Mouse (Mus musculus): ENCODE measurements around the gene Whrn. TPM values are rescaled to one million over a fixed set of nuclear protein-coding genes. Genes with fewer than 3 reads are reported as not detected.

Gene Whrn
- polyA plus RNA-seq, 1 experiment, result 12.9 TPM

GRCm38 (mm10) chr4:63408247-63408646 lies 87.5 kb downstream of the Whrn start:
- no peak for DNase-seq (ENCODE audit: low read depth)

- no peak for DNase-seq (ENCODE audit: low read depth)
Measured at GRCm38 (mm10) chr4:63405683-63406082, 90.1 kb downstream of the Whrn start.

GRCm38 (mm10) chr4:63405051-63405450 lies 90.7 kb downstream of the Whrn start:
- no peak for DNase-seq (ENCODE audit: low read depth)

- no peak for DNase-seq (ENCODE audit: low read depth)
Measured at GRCm38 (mm10) chr4:63404205-63404604, 91.6 kb downstream of the Whrn start.

GRCm38 (mm10) chr4:63403040-63403959 lies 92.5 kb downstream of the Whrn start, which contains the start of gene Akna:
Gene Akna, minus strand, starts transcription at chr4:63403354.
- DNase-seq (ENCODE audit: low read depth), result no peak

- DNase-seq (ENCODE audit: low read depth), result no peak
Measured at GRCm38 (mm10) chr4:63402558-63402957, 93.2 kb downstream of the Whrn start.

- DNase-seq (ENCODE audit: low read depth), result no peak
Measured at GRCm38 (mm10) chr4:63402056-63402455, 93.7 kb downstream of the Whrn start.

GRCm38 (mm10) chr4:63401620-63402019 lies 94.2 kb downstream of the Whrn start:
- DNase-seq (ENCODE audit: low read depth), result no peak

- no peak for DNase-seq (ENCODE audit: low read depth)
Measured at GRCm38 (mm10) chr4:63400541-63401306, 95.1 kb downstream of the Whrn start.

GRCm38 (mm10) chr4:63399691-63400270 lies 96.0 kb downstream of the Whrn start:
- no peak for DNase-seq (ENCODE audit: low read depth)

- no peak for DNase-seq (ENCODE audit: low read depth)
Measured at GRCm38 (mm10) chr4:63398854-63399609, 96.8 kb downstream of the Whrn start.

- no peak for DNase-seq (ENCODE audit: low read depth)
Measured at GRCm38 (mm10) chr4:63397981-63398537, 97.7 kb downstream of the Whrn start.

GRCm38 (mm10) chr4:63391322-63391721 lies 104.5 kb downstream of the Whrn start:
- no peak for DNase-seq (ENCODE audit: low read depth)

GRCm38 (mm10) chr4:63389887-63390528 lies 105.8 kb downstream of the Whrn start:
- no peak for DNase-seq (ENCODE audit: low read depth)

GRCm38 (mm10) chr4:63389121-63389886 lies 106.5 kb downstream of the Whrn start:
- DNase-seq (ENCODE audit: low read depth), result no peak

GRCm38 (mm10) chr4:63388029-63388428 lies 107.8 kb downstream of the Whrn start:
- no peak for DNase-seq (ENCODE audit: low read depth)

GRCm38 (mm10) chr4:63385784-63386183 lies 110.0 kb downstream of the Whrn start:
- no peak for DNase-seq (ENCODE audit: low read depth)

- DNase-seq (ENCODE audit: low read depth), result no peak
Measured at GRCm38 (mm10) chr4:63385253-63385652, 110.5 kb downstream of the Whrn start.

- no peak for DNase-seq (ENCODE audit: low read depth)
Measured at GRCm38 (mm10) chr4:63384262-63384661, 111.5 kb downstream of the Whrn start.

GRCm38 (mm10) chr4:63383474-63383873 lies 112.3 kb downstream of the Whrn start:
- DNase-seq (ENCODE audit: low read depth), result no peak

Measured in gonadal fat pad, adult 2 months (tissue).